Comparison of ENCODE assay signal across 16 mouse cellular contexts in the genomic region with DNA sequence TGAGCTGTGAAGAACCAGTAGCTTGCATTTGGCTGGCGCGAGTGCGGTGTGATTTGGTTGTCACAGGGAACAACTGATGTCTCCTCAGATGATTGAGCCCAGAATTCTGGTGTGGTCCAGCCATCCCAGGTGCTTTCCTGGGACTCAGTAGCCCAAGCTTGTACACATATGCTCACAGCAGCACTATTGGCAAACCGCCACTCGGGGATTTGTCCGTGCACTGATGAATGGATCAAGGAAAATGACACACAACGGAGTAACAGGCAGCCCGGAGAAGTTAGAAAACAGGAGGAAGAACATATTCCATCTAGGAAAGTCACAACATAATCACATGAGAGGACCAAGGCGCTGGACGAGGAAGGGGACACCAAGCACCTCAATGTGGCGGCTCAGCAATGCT.
"Had no signal": no experiment of that assay in that cellular context is flagged by ENCODE, and none has a peak within 500 bp of the region (broad histone marks: within the 10 kb centered on the region; RNA-seq: fewer than 3 reads in every experiment).

No protein-coding gene starts in this region.

- H3K27ac ChIP-seq: limb, embryonic 10.5 days; liver, embryonic 15.5 days; macrophage; midbrain, embryonic 15.5 days; neural tube, embryonic 15.5 days had no signal

- H3K4me1 ChIP-seq: megakaryocyte, embryonic 14.5 days had no signal

- H3K4me3 ChIP-seq: limb, embryonic 10.5 days; liver, embryonic 15.5 days; megakaryocyte, embryonic 14.5 days; midbrain, embryonic 15.5 days; neural tube, embryonic 15.5 days had no signal

- ATAC-seq: midbrain, embryonic 15.5 days had no signal

- H3K27me3 ChIP-seq: midbrain, embryonic 15.5 days; neural tube, embryonic 15.5 days had no signal

- DNase-seq: kidney, adult 8-10 months; kidney, postnatal 25 days; lung, adult 2 months; lung, postnatal 14 days; right cerebral cortex, adult 18-20 months; spleen, adult 18-20 months; thymus, adult 18-20 months; thymus, postnatal 14 days had no signal

- H3K36me3 ChIP-seq: limb, embryonic 10.5 days; liver, embryonic 15.5 days; midbrain, embryonic 15.5 days; neural tube, embryonic 15.5 days had no signal

- H3K9me3 ChIP-seq: limb, embryonic 10.5 days; liver, embryonic 15.5 days; megakaryocyte, embryonic 14.5 days; midbrain, embryonic 15.5 days; neural tube, embryonic 15.5 days had no signal

- H3K9ac ChIP-seq: liver, embryonic 15.5 days; midbrain, embryonic 15.5 days; neural tube, embryonic 15.5 days had no signal

- H3K4me2 ChIP-seq: liver, embryonic 11.5 days; liver, embryonic 15.5 days; midbrain, embryonic 11.5 days; midbrain, embryonic 15.5 days; neural tube, embryonic 15.5 days had no signal
